Mouse (Mus musculus) forelimb bud, embryonic 11.5 days (tissue): ENCODE results near the gene Acad8.

Experiments used
- DNase-seq: peaks from one replicate; pipeline ENCODE4 v3.0.0-alpha.2; 2012; ENCODE audit warnings: low read depth, low spot score

The Acad8 gene

GRCm38 (mm10) chr9:26999461-27000395, at the start of gene Acad8, which contains the start of gene Thyn1:
Gene Acad8 (minus strand): TSS chr9:26999566.
Gene Thyn1 (plus strand): TSS chr9:26999710.
- DNase-seq: peak; percentile 94

- no peak for DNase-seq
Measured at GRCm38 (mm10) chr9:27043892-27044291, 44.5 kb upstream of the Acad8 start.

- DNase-seq: no peak
Measured at GRCm38 (mm10) chr9:27030763-27031100, 31.4 kb upstream of the Acad8 start.

- peak; percentile 98 for DNase-seq
Measured at GRCm38 (mm10) chr9:27029828-27030762, 30.7 kb upstream of the Acad8 start, which contains the start of the genes Vps26b and Ncapd3. Gene Vps26b (minus strand): TSS chr9:27030065. Gene Ncapd3 (plus strand): TSS chr9:27030175.

- DNase-seq: peak; percentile 19
Measured at GRCm38 (mm10) chr9:27029022-27029827, 29.9 kb upstream of the Acad8 start.

GRCm38 (mm10) chr9:27026708-27027107, 27.3 kb upstream of the Acad8 start:
- DNase-seq: no peak

- no peak for DNase-seq
Measured at GRCm38 (mm10) chr9:27023681-27024080, 24.3 kb upstream of the Acad8 start.

- DNase-seq: no peak
Measured at GRCm38 (mm10) chr9:27018961-27019360, 19.6 kb upstream of the Acad8 start.

GRCm38 (mm10) chr9:27011572-27011971, 12.2 kb upstream of the Acad8 start:
- no peak for DNase-seq

GRCm38 (mm10) chr9:27009231-27009630, 9.9 kb upstream of the Acad8 start:
- DNase-seq: no peak

GRCm38 (mm10) chr9:27006866-27007265, 7.5 kb upstream of the Acad8 start:
- DNase-seq: no peak

GRCm38 (mm10) chr9:27005933-27006332, 6.6 kb upstream of the Acad8 start:
- no peak for DNase-seq

- no peak for DNase-seq
Measured at GRCm38 (mm10) chr9:27005231-27005630, 5.9 kb upstream of the Acad8 start.

GRCm38 (mm10) chr9:26998669-26999460, 501 bp downstream of the Acad8 start:
- DNase-seq: no peak

GRCm38 (mm10) chr9:26997501-26997900, 1.9 kb downstream of the Acad8 start:
- no peak for DNase-seq

- no peak for DNase-seq
Measured at GRCm38 (mm10) chr9:26997062-26997461, 2.3 kb downstream of the Acad8 start.

GRCm38 (mm10) chr9:26993900-26994299, 5.5 kb downstream of the Acad8 start:
- no peak for DNase-seq

- no peak for DNase-seq
Measured at GRCm38 (mm10) chr9:26993118-26993517, 6.2 kb downstream of the Acad8 start.

- no peak for DNase-seq
Measured at GRCm38 (mm10) chr9:26990181-26990580, 9.2 kb downstream of the Acad8 start.

GRCm38 (mm10) chr9:26985668-26986277, 13.6 kb downstream of the Acad8 start:
- no peak for DNase-seq
